13 mouse cellular contexts compared by ENCODE assay signal in genomic region chr2:34602111-34602541, GRCm38 (mm10).
A peak's percentile ranks its signal among the peaks of the same experiment; 100 is the strongest.
DNase-seq lines count a peak whose midpoint lies in the region; ATAC-seq lines count a peak whose summit lies in the region.
"Had no signal": no experiment of that assay in that cellular context is flagged by ENCODE, and none has a peak within 500 bp of the region (broad histone marks: within the 10 kb centered on the region; RNA-seq: fewer than 3 reads in every experiment).

No protein-coding gene starts in this region.

- peaks cover 13% of the 10 kb centered on the region; the same call in 1 of the 2 replicates for H3K36me3 ChIP-seq in heart, embryonic 10.5 days
- no peaks in the 10 kb centered on the region for H3K36me3 ChIP-seq in midbrain, embryonic 13.5 days

- no peak overlapping the region for H3K9ac ChIP-seq in midbrain, embryonic 13.5 days (replicated peaks)
- H3K9ac ChIP-seq: limb, embryonic 13.5 days; lung, embryonic 14.5 days had no signal

- WGBS in heart, embryonic 10.5 days = 46% methylated on average over 8 of the region's 8 CpGs
- 9% methylated on average over 8 of the region's 8 CpGs for WGBS in midbrain, embryonic 13.5 days

- H3K27ac ChIP-seq in heart, embryonic 10.5 days = 0 out of 2 replicates have a peak overlapping the region, but pooled peaks have one; percentile 24
- H3K27ac ChIP-seq in midbrain, embryonic 13.5 days = peak overlapping the region; percentile 37; the same call in 1 of the 2 replicates
- H3K27ac ChIP-seq: limb, embryonic 13.5 days had no signal

- DNase-seq in heart, embryonic 10.5 days (ENCODE audit: low spot score) = peak; percentile 48
- DNase-seq in heart, adult 18-20 months = no peak
- peak; percentile 51 for DNase-seq in MN1 (ENCODE audit: low spot score)
- peak; percentile 69 for DNase-seq in embryo, embryonic 9.5 days (ENCODE audit: extremely low spot score)
- no peak for DNase-seq in right cerebral cortex, adult 18-20 months
- DNase-seq in adrenal gland, adult 18-20 months (ENCODE audit: low spot score in 2 of 2) = no peak
- DNase-seq: adrenal gland, postnatal 14 days; gastrocnemius, postnatal 14 days; kidney, adult 11 months; lung, embryonic 14.5 days; thymus, adult 2 months had no signal

- no peaks in the 10 kb centered on the region for H3K27me3 ChIP-seq in heart, embryonic 10.5 days (ENCODE audit: insufficient read depth, poor library complexity, severe bottlenecking)
- H3K27me3 ChIP-seq in midbrain, embryonic 13.5 days = no peaks in the 10 kb centered on the region

- peaks cover 73% of the 10 kb centered on the region for H3K4me1 ChIP-seq in heart, embryonic 10.5 days
- peaks cover 48% of the 10 kb centered on the region for H3K4me1 ChIP-seq in midbrain, embryonic 13.5 days (replicated peaks)

- no peaks in the 10 kb centered on the region for H3K9me3 ChIP-seq in heart, embryonic 10.5 days
- 0 out of 2 replicates have a peak, but pooled peaks cover 4% of the 10 kb centered on the region for H3K9me3 ChIP-seq in midbrain, embryonic 13.5 days
- H3K9me3 ChIP-seq: limb, embryonic 13.5 days had no signal

- peak; percentile 62; the same call in 1 of the 2 replicates for ATAC-seq in midbrain, embryonic 13.5 days

- H3K4me3 ChIP-seq in heart, embryonic 10.5 days = no peak overlapping the region
- no peak overlapping the region for H3K4me3 ChIP-seq in midbrain, embryonic 13.5 days (replicated peaks)
- H3K4me3 ChIP-seq: limb, embryonic 13.5 days had no signal

- no peak overlapping the region for H3K4me2 ChIP-seq in midbrain, embryonic 13.5 days (replicated peaks)
- H3K4me2 ChIP-seq: limb, embryonic 13.5 days; lung, embryonic 14.5 days had no signal

Comparison
In these comparisons a context has a peak if more than half of its experiments do, and no peak if none do; other contexts are left out.
1. DNase-seq: peak in heart, embryonic 10.5 days (single experiment), MN1 (single experiment) and embryo, embryonic 9.5 days (single experiment); none in heart, adult 18-20 months (0 of 2), right cerebral cortex, adult 18-20 months (single experiment) and adrenal gland, adult 18-20 months (0 of 2).